Mouse (Mus musculus): ENCODE results near the gene Atp8a1. TPM values are rescaled to one million over a fixed set of nuclear protein-coding genes. Genes with fewer than 3 reads are reported as not detected.
A peak's percentile ranks its signal among the peaks of the same experiment; 100 is the strongest.

Gene Atp8a1
- 21.3 and 29.6 TPM in 2 replicates for polyA plus RNA-seq (2016; fragmentation: Nextera tagmentation; extraction: Ambion mirVana)

DNA sequence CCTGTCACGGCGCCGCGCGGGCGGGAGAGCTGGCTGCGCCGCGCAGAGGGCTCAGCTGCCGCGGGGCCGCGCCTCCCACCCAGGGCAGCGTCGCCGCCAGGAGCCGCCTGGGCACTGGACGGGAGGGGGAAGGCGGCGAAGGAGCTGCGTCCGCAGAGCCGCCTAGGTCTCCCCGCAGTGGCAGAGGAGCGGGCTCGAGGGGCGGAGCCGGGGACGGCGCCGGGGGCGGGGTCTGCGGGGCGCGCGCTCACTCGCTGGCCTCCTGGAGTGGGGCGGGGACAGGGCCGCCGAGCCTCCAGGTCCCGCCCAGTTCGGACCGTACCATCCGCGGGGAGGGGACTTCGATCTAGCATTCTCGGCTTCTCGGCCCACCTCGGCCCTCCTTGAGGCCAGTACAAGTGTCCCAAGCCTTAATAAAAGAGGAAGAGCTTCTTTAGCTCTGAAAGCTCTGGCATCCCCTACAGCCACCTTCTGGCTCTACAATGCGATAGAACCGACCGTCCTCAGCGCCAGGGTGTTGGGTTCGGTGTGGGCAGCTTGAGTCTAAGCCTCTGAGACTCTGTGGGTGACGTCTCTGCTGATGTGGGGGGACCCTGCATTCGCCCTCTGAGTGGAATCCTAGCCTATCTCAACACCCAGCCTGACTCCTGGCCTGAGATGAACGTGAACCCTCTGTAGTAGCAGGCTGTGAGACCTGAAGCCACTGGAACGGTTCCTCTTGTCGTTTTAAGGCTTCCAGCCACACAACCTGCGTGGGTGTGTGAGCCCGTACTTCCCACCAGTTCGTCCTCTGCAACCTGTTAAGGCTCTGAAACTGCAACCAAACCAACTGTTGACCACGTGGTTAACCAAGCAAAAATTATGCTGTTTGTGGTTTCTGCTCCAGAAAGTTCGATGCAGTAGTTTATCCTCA is at the start of gene Atp8a1:
Gene Atp8a1 (minus strand): TSS at position 182 of the 913 bp plus-strand sequence.
- Histone ChIP-seq H3K9me3 (replicated peaks) (no peaks in the 10 kb centered on the region), H3K4me3 (peak within 1 kb of the TSS; percentile 77)

GRCm38 (mm10) chr5:67884422-67885210 is 37.4 kb upstream of the Atp8a1 start:
- H3K27ac ChIP-seq (replicated peaks) = no peak overlapping the region
- no peak for DNase-seq (ENCODE audit: low spot score)

More for the DNA sequence above, at the start of gene Atp8a1:
- peak; percentile 99 for DNase-seq (ENCODE audit: low spot score)
- 2% methylated on average over 62 of the region's 64 CpGs for WGBS
- no peaks in the 10 kb centered on the region for H3K36me3 ChIP-seq
- H3K27ac ChIP-seq (replicated peaks) = peak within 1 kb of the TSS; percentile 86
- peaks cover 48% of the 10 kb centered on the region for H3K4me1 ChIP-seq
- H3K27me3 ChIP-seq (ENCODE audit: low read depth, poor library complexity, severe bottlenecking) = no peaks in the 10 kb centered on the region

GRCm38 (mm10) chr5:67883564-67884171 is 36.4 kb upstream of the Atp8a1 start:
- WGBS = 86% methylated on average over 1 of the region's 1 CpGs
- Histone ChIP-seq H3K9me3 (replicated peaks) (no peaks in the 10 kb centered on the region), H3K36me3 (no peaks in the 10 kb centered on the region), H3K27me3 (ENCODE audit: low read depth, poor library complexity, severe bottlenecking) (no peaks in the 10 kb centered on the region), H3K27ac (replicated peaks) (no peak overlapping the region), H3K4me1 (peaks cover 14% of the 10 kb centered on the region), H3K4me3 (no peak overlapping the region)
- no peak for DNase-seq (ENCODE audit: low spot score)

More at GRCm38 (mm10) chr5:67884422-67885210, 37.4 kb upstream of the Atp8a1 start:
- WGBS = 66% methylated on average over 9 of the region's 9 CpGs
- Histone ChIP-seq H3K27me3 (ENCODE audit: low read depth, poor library complexity, severe bottlenecking) (no peaks in the 10 kb centered on the region), H3K4me3 (no peak overlapping the region), H3K9me3 (replicated peaks) (no peaks in the 10 kb centered on the region), H3K36me3 (no peaks in the 10 kb centered on the region), H3K4me1 (peaks cover 14% of the 10 kb centered on the region)

GRCm38 (mm10) chr5:67871414-67871813 is 24.2 kb upstream of the Atp8a1 start:
- Histone ChIP-seq H3K4me3 (no peak overlapping the region), H3K4me1 (peaks cover 4% of the 10 kb centered on the region; the same call in 1 of the 2 replicates), H3K27ac (replicated peaks) (no peak overlapping the region), H3K36me3 (no peaks in the 10 kb centered on the region), H3K9me3 (replicated peaks) (no peaks in the 10 kb centered on the region), H3K27me3 (ENCODE audit: low read depth, poor library complexity, severe bottlenecking) (no peaks in the 10 kb centered on the region)
- no peak for DNase-seq (ENCODE audit: low spot score)
- 42% methylated on average over 3 of the region's 3 CpGs for WGBS

DNA sequence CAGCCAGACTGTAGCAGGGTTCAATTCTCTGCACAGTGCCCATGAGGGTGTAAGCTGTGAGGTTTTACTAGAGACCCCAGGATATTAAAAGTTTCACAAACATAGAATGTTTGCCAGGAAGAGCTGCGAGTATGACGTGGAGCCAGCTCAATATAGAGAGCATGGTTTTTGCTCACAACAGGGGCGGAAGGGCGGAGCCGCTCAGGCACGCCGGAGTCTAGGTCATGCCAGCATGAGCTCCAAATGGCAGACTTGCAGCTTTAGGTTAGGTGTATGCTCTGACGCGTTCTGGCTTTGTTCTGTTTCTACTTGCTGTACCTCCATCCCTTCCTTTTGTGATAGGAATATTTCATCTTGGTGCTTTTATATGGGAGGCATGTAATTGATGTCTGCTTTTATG is 19.0 kb upstream of the Atp8a1 start:
- Histone ChIP-seq H3K4me1 (peaks cover 10% of the 10 kb centered on the region), H3K4me3 (no peak overlapping the region), H3K9me3 (replicated peaks) (no peaks in the 10 kb centered on the region), H3K36me3 (no peaks in the 10 kb centered on the region), H3K27ac (replicated peaks) (no peak overlapping the region), H3K27me3 (ENCODE audit: low read depth, poor library complexity, severe bottlenecking) (no peaks in the 10 kb centered on the region)
- whole genome bisulfite sequencing = 81% methylated on average over 9 of the region's 9 CpGs
- DNase-seq (ENCODE audit: low spot score) = no peak

- Histone ChIP-seq H3K27me3 (ENCODE audit: low read depth, poor library complexity, severe bottlenecking) (no peaks in the 10 kb centered on the region), H3K9me3 (replicated peaks) (no peaks in the 10 kb centered on the region), H3K36me3 (no peaks in the 10 kb centered on the region), H3K4me3 (no peak overlapping the region), H3K4me1 (peaks cover 10% of the 10 kb centered on the region), H3K27ac (replicated peaks) (no peak overlapping the region)
- no peak for DNase-seq (ENCODE audit: low spot score)
- WGBS = 78% methylated on average over 5 of the region's 5 CpGs
Measured at GRCm38 (mm10) chr5:67865670-67866069, 18.4 kb upstream of the Atp8a1 start.

DNA sequence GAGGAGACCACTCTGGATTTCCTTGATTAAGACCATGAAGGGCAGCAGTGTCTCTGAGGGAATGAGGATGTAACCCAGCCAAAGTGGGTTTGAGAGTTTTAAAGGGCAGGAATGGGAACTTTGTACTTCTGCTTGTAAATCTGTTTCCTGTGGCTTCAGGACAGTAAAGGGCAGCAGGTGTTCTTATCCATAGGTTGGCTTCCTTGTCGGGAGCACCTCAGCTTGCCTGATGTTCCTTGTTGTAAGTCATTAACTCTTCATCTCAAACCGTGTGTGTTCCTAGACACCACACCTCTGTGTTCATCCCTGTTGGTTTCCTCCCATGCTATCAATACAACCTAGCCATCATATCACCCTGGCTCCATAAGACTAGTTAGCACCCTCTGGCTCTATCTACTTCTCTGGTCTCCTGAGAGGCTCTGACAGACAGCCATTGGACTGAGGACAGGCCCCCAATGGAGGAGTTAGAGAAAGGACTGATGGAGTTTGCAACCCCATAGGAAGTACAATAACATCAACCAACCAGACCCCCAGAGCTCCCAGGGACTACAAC is 17.4 kb upstream of the Atp8a1 start:
- WGBS = 95% methylated on average over 2 of the region's 2 CpGs
- no peaks in the 10 kb centered on the region for H3K9me3 ChIP-seq (replicated peaks)
- no peak for DNase-seq (ENCODE audit: low spot score)

DNA sequence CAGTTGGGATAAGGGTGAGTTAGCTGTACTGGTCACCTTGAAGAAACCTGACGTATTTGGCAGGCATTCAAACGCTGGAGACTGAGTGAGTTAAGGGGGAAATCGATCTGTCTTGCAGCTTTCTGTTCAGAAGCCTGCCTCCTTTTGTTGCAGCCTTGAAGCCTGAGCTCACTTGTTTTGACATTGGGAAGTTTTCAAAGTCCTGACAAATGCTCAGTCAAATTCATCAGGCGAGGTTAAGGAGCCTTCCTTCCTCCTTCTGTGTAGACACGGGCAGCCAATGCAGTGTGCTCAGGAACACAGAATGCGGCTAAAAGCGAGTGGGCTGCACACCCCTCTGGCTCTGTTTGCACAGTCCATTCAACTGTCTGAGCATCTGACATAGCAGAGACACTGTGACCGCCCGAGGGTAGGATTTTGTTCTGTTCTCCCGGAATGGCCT is 16.7 kb upstream of the Atp8a1 start:
- Histone ChIP-seq H3K27ac (replicated peaks) (no peak overlapping the region), H3K4me3 (no peak overlapping the region), H3K27me3 (ENCODE audit: low read depth, poor library complexity, severe bottlenecking) (no peaks in the 10 kb centered on the region), H3K4me1 (peaks cover 10% of the 10 kb centered on the region), H3K36me3 (no peaks in the 10 kb centered on the region), H3K9me3 (replicated peaks) (no peaks in the 10 kb centered on the region)
- 59% methylated on average over 10 of the region's 10 CpGs for WGBS
- no peak for DNase-seq (ENCODE audit: low spot score)

More for the DNA sequence above, 17.4 kb upstream of the Atp8a1 start:
- no peaks in the 10 kb centered on the region for H3K27me3 ChIP-seq (ENCODE audit: low read depth, poor library complexity, severe bottlenecking)
- H3K4me1 ChIP-seq = peaks cover 10% of the 10 kb centered on the region
- H3K27ac ChIP-seq (replicated peaks) = no peak overlapping the region
- H3K4me3 ChIP-seq = no peak overlapping the region
- H3K36me3 ChIP-seq = no peaks in the 10 kb centered on the region

DNA sequence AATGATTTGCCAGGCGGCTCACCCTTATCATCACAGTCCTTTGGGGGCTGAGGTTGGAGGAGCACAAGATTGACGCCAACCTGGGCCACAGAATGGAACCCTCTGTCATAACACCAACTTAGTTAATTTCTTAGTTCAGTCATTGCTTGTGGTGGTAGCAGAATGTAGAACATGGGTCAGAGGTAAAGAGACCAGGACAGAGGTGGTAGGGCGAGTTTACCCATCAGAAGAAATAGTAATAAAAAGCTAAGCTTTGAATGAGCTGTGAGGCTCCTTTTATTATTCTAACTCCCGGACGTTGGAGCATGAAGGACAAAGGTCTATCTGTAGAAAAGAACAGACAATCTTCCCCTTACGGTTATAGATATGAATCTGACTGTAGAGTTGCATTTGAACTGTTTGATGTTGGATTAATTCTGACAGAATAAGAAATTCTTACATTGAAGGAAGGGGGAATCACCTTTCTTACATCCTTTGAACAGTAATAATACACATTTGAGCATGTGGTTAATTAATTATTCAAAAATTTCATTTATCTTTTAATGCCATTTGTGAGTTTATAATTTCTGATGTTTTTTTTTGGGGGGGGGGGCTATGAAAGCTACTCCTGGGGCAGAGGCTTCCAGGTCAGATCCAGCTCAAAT is 7.9 kb upstream of the Atp8a1 start:
- no peaks in the 10 kb centered on the region for H3K36me3 ChIP-seq
- no peak overlapping the region for H3K27ac ChIP-seq (replicated peaks)
- H3K9me3 ChIP-seq (replicated peaks) = no peaks in the 10 kb centered on the region
- WGBS = 89% methylated on average over 6 of the region's 6 CpGs
- H3K4me1 ChIP-seq = no peaks in the 10 kb centered on the region
- no peaks in the 10 kb centered on the region for H3K27me3 ChIP-seq (ENCODE audit: low read depth, poor library complexity, severe bottlenecking)
- no peak overlapping the region for H3K4me3 ChIP-seq
- DNase-seq (ENCODE audit: low spot score) = no peak

DNA sequence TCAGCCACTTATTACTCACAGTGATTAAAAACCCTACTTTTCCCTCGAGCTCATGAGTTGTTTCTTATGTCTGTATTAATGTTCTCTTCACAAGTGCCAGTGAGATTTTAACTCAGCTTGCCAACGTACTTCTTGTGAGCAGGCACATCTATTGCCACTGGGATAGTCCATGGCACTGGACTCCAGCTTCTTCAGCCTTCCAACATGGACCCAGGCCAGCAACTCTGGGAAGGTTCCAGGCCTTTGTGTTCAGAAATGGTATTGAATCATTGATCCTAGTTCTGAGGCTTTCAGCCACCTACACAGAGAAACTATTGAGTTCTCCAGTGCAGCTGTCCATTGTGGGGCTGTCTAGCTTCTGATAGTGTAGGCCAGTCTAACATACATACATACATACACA is 5.6 kb upstream of the Atp8a1 start:
- DNase-seq (ENCODE audit: low spot score) = no peak
- WGBS = 79% methylated on average over 2 of the region's 2 CpGs
- H3K36me3 ChIP-seq = no peaks in the 10 kb centered on the region

DNA sequence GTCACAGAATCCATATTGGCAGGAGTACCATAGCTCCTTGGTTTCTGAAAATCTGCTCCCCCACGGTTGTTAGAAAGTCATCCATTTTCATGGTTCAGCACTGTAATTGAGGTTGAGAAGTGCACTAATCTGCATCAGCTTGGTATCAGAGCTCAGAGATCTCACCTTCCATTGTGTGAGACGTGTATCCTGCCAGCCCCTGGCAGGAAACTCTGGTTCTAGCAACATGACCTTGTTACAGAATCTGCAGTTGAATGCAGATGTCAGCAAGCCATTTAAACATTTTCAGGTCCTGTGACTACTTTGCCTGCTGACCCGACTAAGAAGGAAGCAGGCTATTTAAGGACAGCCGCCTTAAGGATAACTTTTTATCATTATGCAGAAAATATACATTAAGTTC is 2.2 kb upstream of the Atp8a1 start:
- Histone ChIP-seq H3K27me3 (ENCODE audit: low read depth, poor library complexity, severe bottlenecking) (no peaks in the 10 kb centered on the region), H3K4me3 (no peak overlapping the region), H3K4me1 (peaks cover 39% of the 10 kb centered on the region), H3K9me3 (replicated peaks) (no peaks in the 10 kb centered on the region), H3K36me3 (no peaks in the 10 kb centered on the region), H3K27ac (replicated peaks) (no peak overlapping the region)
- DNase-seq (ENCODE audit: low spot score) = no peak
- 84% methylated on average over 4 of the region's 4 CpGs for WGBS

More for the DNA sequence above, 5.6 kb upstream of the Atp8a1 start:
- H3K9me3 ChIP-seq (replicated peaks) = no peaks in the 10 kb centered on the region
- H3K27ac ChIP-seq (replicated peaks) = no peak overlapping the region
- H3K27me3 ChIP-seq (ENCODE audit: low read depth, poor library complexity, severe bottlenecking) = no peaks in the 10 kb centered on the region
- H3K4me1 ChIP-seq = peaks cover 10% of the 10 kb centered on the region
- no peak overlapping the region for H3K4me3 ChIP-seq

DNA sequence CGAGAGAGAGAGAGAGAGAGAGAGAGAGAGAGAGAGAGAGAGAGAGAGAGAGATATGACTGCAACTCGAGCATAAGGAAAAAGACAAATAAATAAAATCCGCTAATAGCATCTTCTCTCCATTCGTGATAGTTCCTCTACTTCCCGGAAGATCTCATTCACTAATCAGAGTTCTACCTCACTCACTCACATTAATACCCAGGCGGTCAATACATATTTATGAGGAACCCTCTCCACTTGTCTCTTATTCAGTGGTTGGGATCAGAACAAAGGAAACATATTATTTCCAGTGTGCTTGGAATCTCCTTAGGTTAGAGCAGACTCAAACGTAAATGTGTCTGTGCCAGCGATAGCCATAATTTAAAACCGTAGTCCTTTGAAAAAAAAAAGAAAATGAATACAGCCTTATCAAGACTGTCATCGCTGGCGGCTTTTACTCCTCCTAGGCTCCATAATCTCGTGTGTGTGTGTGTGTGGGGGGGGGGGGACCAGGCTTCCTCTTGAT is 1.3 kb upstream of the Atp8a1 start:
- peak overlapping the region; percentile 86; the same call in 1 of the 2 replicates for H3K27ac ChIP-seq (replicated peaks)
- WGBS = 76% methylated on average over 12 of the region's 12 CpGs
- no peak overlapping the region for H3K4me3 ChIP-seq
- no peaks in the 10 kb centered on the region for H3K27me3 ChIP-seq (ENCODE audit: low read depth, poor library complexity, severe bottlenecking)
- no peaks in the 10 kb centered on the region for H3K36me3 ChIP-seq
- no peak for DNase-seq (ENCODE audit: low spot score)
- H3K4me1 ChIP-seq = peaks cover 45% of the 10 kb centered on the region
- H3K9me3 ChIP-seq (replicated peaks) = no peaks in the 10 kb centered on the region
